Mouse (Mus musculus) heart, adult 9 months (tissue): ENCODE results near the gene Acacb.

Experiments
- DNase-seq, 2 experiments: peaks; one replicate each; pipeline ENCODE4 v3.0.0; 2022; ENCODE audit warnings: low spot score in 2 of 2

The Acacb gene

DNA sequence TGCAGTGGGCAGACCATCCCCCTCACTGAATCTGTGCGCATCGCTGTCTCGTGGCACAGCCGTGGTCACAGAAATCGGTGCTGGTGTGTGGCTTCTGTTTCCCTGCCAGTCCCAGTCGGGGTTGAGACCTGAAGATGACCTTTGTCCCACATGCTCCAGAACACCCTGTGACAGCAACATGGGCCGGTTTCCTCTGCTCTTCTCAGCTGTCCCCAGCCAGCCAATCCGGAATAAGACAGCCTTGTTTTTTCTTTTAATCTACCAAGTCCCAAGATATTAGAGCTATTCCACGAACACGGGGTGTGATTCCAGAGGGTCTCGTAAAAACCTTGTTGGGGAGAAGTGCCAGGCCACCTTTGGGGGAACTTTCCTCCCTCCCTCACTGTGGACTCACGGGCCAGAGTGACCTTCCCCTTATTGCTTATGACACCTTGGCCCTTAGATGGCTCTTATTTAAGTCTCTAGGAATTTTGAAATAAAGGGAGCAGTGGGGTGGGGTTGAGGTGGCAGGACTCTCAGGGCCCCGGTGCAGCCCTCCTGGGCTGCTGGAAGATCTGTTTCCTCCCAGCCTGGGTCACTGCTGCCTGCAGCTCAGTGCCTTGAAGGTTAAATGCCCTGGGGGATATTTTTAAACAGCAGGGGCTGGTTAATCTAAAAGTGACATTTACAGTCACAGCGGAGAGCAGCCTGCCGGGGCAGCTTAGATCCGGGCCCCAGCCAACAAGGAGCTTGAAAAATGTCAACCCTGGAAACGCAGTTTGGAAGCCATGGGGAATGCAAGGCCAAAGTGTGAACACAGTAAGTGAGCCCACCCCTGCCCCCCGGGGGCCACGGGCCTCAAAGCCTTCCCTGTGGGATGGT is at the start of gene Acacb:
TSS of gene Acacb (plus strand) at position 508 of the 861 bp plus-strand sequence.
- peak; percentile 73 to 78 for DNase-seq

DNA sequence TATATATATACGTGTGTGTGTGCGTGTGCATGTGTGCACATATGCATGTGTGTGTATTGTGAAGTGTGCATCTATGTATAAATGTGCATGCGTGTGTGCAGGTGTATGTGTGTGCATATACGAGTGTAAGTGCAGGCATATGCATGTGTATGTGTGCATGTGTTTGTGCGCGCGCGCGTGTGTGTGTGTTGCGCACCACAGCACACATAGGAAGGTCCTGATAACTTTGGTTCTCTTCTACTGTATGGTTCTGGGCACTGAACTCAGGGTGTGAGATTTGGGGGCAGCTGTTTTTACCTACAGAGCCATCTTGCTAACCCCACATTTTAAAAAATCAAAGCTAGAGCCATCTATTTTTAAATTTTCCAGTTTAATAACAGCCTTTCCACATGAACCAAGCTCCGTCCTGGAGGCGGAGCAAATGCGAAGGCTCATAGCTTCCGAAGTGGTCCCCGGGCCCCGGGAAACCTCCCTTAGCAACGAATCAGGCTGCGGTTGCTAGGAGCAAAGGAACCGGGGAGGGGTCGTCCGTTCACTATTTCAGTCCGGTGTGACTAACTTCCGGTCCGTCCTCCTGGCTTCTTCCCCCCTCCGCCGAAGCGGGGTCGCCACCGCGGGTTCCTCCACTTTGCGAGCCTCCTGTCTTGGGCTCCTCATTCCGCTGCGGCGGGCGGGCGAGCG is 46.5 kb upstream of the Acacb start:
- DNase-seq = peak; percentile 89

- DNase-seq = no peak
Observed at GRCm38 (mm10) chr5:114100390-114101099, 45.8 kb upstream of the Acacb start.

- DNase-seq = no peak
Observed at GRCm38 (mm10) chr5:114101873-114102272, 44.5 kb upstream of the Acacb start.

DNA sequence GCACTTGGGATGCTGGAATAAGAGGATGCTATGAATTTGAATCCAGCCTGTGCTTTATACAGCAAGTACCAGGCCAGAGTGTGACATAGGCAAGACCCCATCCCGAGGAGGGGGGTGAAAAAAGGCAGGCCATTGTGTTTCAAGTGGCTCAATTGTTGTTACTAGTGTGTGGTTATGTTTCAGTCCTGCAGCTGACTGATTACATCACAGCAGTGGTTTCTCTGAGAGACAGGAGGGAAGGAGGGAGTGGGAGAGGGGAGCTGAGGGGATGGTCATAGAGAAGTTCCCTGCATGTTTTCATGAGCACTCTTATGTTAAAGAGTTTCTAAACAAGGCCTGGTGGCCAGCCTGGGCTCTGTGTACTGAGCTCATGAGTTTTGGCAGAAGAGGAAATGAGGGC is 43.5 kb upstream of the Acacb start:
- no peak for DNase-seq

- DNase-seq = no peak
Observed at GRCm38 (mm10) chr5:114106391-114106935, 39.9 kb upstream of the Acacb start.

DNA sequence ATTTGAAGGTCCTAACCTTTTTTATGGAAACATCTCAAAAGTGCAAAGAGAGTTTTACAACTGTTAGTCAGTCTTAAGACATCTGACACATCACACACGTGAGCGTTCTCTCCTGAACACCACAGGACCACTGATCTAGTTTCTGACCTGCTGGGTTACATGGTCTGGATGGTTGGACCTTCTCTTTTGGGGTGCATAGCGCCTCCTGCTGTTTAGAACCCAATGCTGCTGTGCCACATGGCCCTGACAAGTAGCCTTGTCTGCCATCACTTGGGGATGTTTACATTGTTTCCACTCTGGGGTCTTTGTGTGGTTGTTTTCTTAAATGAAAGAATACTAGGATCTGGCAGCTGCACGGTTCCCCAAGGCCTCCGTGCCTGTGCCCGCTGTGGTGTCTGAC is 33.0 kb upstream of the Acacb start:
- DNase-seq = no peak

GRCm38 (mm10) chr5:114115030-114115429 is 31.3 kb upstream of the Acacb start:
- DNase-seq = no peak

- DNase-seq = no peak
Observed at GRCm38 (mm10) chr5:114116586-114116985, 29.7 kb upstream of the Acacb start.

DNA sequence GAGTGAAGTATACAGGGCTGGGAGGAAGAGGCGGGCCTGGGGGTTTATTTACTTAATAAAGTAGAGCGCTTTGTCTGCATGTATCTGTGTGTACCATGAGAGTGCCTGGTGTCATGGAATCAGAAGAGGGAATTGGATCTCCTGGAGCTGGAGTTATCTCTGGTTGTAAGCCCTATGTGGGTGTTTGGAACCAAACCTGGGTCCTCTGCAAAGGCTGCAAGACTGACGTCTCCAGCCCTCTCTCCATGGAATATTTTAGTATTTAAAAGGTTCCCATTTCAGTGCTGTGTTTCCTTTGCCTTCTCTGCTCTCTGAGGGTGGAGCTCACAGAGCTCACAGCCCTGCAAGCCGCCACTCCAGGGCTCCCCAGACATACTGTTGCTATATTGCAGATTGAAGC is 26.5 kb upstream of the Acacb start:
- DNase-seq = no peak

DNA sequence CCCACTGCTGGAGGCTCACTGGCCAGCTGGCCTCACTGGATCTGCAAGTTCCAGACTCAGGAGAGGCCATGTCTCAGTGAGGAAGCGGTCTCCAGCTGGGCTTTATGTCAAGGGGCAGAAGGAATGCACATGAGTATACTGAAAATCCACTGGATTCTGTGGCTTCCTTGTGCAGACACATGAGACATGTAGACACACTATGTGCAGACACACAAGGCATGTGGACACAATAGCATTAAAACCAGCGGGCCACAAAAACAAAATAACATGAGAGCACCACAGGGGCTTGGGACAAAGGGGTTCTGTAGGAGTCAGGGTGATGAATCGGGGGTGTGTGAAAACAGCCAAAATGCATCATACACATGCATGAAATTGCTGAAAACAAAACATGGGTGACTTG is 20.3 kb upstream of the Acacb start:
- DNase-seq = no peak

- DNase-seq = no peak
Observed at GRCm38 (mm10) chr5:114126499-114127244, 19.7 kb upstream of the Acacb start.

DNA sequence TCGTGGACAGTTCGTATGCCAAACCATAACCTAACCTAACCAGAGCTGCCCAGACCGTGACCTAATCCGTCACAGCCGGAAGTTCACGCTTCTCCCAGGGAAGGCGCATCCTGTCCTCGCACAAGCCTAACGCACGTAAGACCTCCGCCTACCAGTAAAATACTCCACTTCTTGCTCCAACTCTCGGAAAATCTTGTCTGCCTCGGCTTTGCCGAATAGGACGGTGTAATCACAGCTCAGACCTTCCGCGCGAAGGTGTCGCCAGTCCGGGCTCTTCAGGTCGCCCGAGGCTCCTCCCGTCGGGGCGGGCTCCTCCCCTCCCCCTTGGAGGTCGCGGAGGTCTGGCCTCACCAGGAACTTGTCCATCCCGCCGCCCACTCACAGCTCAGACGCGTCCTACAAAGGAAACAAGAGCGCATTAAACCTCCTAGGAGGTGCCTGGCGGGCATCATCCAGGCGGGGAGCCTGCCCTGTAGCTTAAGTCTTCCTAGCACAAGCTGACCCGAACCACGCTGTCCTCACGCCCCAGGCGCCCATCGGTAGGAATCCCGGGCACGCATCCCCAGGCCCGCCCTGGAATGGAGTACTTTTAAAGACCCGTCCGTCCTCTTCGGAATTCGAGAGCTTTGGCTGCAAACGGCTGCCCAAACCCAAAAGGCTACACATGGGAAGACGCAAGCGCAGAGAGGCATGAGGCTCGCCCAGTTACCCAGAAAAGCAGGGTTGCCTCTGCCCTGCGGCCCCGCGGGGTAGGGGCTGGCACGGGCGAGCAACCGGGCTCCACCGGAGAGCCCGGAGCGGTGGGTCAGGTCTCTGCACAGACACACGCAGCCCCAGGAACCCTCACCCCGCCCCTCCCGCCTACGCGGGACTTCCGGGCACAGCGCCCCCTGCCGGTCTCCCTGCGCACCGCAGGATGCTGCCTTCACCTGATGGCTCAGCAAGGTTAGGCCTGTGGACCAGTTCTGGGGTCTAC is 18.7 kb upstream of the Acacb start, which contains the start of gene Alkbh2:
TSS of gene Alkbh2 (minus strand) at position 845 of the 976 bp plus-strand sequence.
- DNase-seq = peak; percentile 70 to 75

- no peak for DNase-seq
Observed at GRCm38 (mm10) chr5:114129550-114130210, 16.7 kb upstream of the Acacb start.

DNA sequence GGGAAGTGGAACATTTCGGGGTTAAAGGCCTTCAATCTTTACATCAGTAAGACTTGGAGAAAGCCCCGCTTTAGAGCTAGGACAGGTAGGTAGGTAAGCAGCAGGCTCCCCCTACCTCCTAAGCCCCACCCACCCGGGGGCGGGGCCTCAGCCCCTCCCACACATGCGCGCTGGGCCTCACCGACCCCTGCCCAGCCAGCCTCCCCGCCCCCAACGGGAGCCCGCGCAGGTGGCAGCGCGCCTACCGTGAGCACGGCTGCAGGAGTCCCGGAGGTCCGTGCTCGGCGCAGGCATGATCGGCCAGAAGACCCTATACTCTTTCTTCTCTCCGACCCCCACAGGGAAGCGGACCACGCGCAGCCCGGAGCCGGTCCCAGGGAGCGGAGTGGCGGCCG is 16.1 kb upstream of the Acacb start, which contains the start of gene Ung:
TSS of gene Ung (plus strand) at position 176 of the 395 bp plus-strand sequence.
- DNase-seq = peak in 1 of 2 experiments; percentile 30

DNA sequence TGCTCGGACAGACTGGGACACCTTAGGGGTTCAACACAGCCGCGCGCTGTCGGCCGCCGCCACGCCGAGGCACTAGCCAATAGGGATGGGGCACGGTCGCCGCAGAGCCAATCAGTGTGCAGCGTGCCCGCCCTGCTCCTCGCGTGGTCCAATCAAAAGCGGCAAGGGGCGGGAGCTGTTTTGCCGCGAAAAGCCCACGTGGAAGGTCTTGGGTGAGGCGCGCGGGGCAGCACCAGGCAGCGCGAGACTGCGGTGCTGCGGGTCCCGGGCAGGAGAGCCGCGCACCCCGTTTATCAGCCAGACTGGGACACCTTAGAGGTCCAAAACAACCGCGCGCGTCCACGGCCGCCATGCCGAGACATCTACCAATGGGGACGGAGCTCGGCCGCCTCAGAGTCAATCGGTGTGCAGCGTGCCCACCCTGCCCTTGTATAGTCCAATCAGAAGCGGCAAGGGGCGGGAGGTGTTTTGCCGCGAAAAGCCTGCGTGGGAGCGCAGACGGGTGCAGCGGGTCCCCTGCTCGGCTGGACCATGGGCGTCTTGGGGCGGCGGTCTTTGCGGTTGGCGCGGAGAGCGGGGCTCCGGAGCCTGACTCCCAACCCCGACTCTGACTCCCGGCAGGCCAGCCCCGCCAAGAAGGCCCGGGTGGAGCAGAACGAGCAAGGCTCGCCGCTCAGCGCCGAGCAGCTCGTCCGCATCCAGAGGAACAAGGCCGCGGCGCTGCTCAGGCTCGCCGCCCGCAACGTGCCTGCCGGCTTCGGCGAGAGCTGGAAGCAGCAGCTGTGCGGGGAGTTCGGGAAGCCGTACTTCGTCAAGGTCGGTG is 15.4 kb upstream of the Acacb start:
- peak; percentile 94 to 96 for DNase-seq

DNA sequence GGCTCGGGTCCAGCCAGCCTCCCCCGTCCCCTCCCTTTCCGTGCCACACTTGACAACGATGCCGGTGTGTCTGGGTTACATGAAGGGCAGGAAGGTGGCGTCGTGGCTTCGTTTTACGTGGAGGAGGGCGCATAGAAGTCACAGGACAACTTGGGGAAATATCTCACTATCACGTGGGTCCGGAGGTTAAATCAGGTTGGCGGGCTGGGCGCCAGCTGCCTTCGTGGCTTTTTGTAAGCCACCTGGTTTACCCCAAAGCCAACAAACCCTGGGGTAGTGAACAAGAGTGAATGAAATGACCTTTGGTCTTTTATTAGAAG is 14.9 kb upstream of the Acacb start:
- peak; percentile 67 to 80 for DNase-seq

DNA sequence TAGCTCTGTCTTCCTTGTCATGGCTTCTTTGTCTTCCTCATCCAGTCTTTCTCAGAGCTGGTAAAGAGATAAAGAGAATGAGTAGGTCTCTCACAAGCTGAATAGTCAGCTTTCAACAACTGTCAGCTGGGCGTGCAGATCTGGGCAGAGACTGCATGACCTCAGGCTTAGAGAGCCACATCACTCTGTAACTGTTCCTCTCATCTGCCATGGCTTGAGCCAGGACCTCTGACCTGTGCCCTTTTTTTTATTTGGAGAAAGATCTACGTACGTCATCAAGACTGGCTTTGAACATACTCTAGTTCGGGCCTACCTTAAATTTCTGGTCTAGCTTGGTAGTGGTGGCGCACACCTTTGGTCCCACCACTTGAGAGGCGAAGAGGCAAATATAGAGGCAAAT is 13.5 kb upstream of the Acacb start:
- no peak for DNase-seq

DNA sequence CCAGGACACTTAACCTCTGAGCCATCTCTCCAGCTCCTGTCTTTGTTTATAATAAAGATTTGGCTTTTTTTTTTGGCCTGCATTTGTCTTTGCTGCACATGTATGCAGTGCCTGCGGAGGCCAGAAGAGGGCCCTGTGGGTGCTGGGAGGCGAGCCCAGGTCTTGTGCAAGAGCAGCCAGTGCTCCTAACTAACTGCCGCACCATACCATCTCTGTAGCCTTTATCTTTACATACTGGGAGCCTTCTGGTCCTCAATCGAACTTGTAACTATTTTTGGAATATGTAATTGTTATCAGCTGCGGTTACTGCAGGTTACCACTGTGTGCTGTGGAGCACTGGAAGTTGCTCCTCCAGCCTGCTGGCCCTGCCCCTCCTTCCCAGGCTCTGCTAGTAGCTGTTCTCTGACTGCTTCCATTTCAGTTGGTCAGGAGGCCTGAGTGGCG is 12.2 kb upstream of the Acacb start:
- DNase-seq = peak; percentile 58 to 67
